Comparison of ENCODE assay signal across 13 mouse cellular contexts in genomic region chr7:63668951-63669350, GRCm38 (mm10).
A peak's percentile ranks its signal among the peaks of the same experiment; 100 is the strongest.
DNase-seq lines count a peak whose midpoint lies in the region; ATAC-seq and TF ChIP-seq lines count a peak whose summit lies in the region.
"Had no signal": no experiment of that assay in that cellular context is flagged by ENCODE, and none has a peak within 500 bp of the region (broad histone marks: within the 10 kb centered on the region; RNA-seq: fewer than 3 reads in every experiment).

No protein-coding gene starts in this region.

- H3K27ac ChIP-seq in midbrain, embryonic 13.5 days: peak overlapping the region; percentile 78
- no peak overlapping the region for H3K27ac ChIP-seq in midbrain, embryonic 10.5 days (replicated peaks)
- peak overlapping the region; percentile 67 for H3K27ac ChIP-seq in forebrain, embryonic 15.5 days (replicated peaks)
- H3K27ac ChIP-seq in left cerebral cortex, adult 2 months: peak overlapping the region; percentile 63
- no peak overlapping the region for H3K27ac ChIP-seq in lung, postnatal 0 days (ENCODE audit: low read length)
- H3K27ac ChIP-seq: heart, embryonic 15.5 days; stomach, embryonic 15.5 days had no signal

- peak overlapping the region; percentile 25 for H3K4me2 ChIP-seq in midbrain, embryonic 13.5 days (replicated peaks)
- peak overlapping the region; percentile 11; the same call in 1 of the 2 replicates for H3K4me2 ChIP-seq in forebrain, embryonic 15.5 days (replicated peaks)
- H3K4me2 ChIP-seq in lung, postnatal 0 days (replicated peaks; ENCODE audit: low read depth, low read length): no peak overlapping the region
- H3K4me2 ChIP-seq: heart, embryonic 15.5 days; stomach, embryonic 15.5 days had no signal

- DNase-seq in midbrain, embryonic 10.5 days (ENCODE audit: low spot score): no peak
- peak; percentile 42 to 63 for DNase-seq in left cerebral cortex, adult 2 months (ENCODE audit: extremely low spot score in 1 of 2, low spot score in 2 of 2)
- DNase-seq in retina, postnatal 7 days (ENCODE audit: low read depth, low spot score): peak; percentile 8
- no peak for DNase-seq in adrenal gland, postnatal 25 days
- DNase-seq in thymus, postnatal 14 days: no peak
- no peak for DNase-seq in lung, postnatal 0 days (ENCODE audit: low spot score)
- DNase-seq: cerebellum, adult 9-11 months; kidney, postnatal 14 days; lung, postnatal 4 days had no signal

- H3K36me3 ChIP-seq in midbrain, embryonic 13.5 days: no peaks in the 10 kb centered on the region
- H3K36me3 ChIP-seq in midbrain, embryonic 10.5 days: no peaks in the 10 kb centered on the region
- H3K36me3 ChIP-seq in forebrain, embryonic 15.5 days: no peaks in the 10 kb centered on the region
- no peaks in the 10 kb centered on the region for H3K36me3 ChIP-seq in lung, postnatal 0 days (ENCODE audit: insufficient read depth, low read length)
- H3K36me3 ChIP-seq: heart, embryonic 15.5 days; stomach, embryonic 15.5 days had no signal

- no peak for TF ChIP-seq EP300 in lung, postnatal 0 days (IDR thresholded peaks at IDR 0.05)

- WGBS in midbrain, embryonic 13.5 days: 70% methylated on average over 14 of the region's 14 CpGs
- 88% methylated on average over 14 of the region's 14 CpGs for WGBS in midbrain, embryonic 10.5 days
- WGBS in forebrain, embryonic 15.5 days: 56% methylated on average over 14 of the region's 14 CpGs
- 68% methylated on average over 14 of the region's 14 CpGs for WGBS in lung, postnatal 0 days

- ATAC-seq in midbrain, embryonic 13.5 days: peak; percentile 64
- peak; percentile 70 for ATAC-seq in forebrain, embryonic 15.5 days (replicated peaks)
- ATAC-seq in lung, postnatal 0 days: no peak

- no peaks in the 10 kb centered on the region for H3K9me3 ChIP-seq in midbrain, embryonic 13.5 days
- H3K9me3 ChIP-seq in midbrain, embryonic 10.5 days (replicated peaks): no peaks in the 10 kb centered on the region
- no peaks in the 10 kb centered on the region for H3K9me3 ChIP-seq in forebrain, embryonic 15.5 days
- H3K9me3 ChIP-seq in lung, postnatal 0 days (ENCODE audit: low read length): no peaks in the 10 kb centered on the region
- H3K9me3 ChIP-seq: heart, embryonic 15.5 days; stomach, embryonic 15.5 days had no signal

- TF ChIP-seq CTCF in left cerebral cortex, adult 2 months (IDR thresholded peaks at IDR 0.05): no peak
- no peak for TF ChIP-seq CTCF in lung, postnatal 0 days (IDR thresholded peaks at IDR 0.05)

- H3K9ac ChIP-seq in midbrain, embryonic 13.5 days (replicated peaks): peak overlapping the region; percentile 37; the same call in 1 of the 2 replicates
- H3K9ac ChIP-seq in forebrain, embryonic 15.5 days (replicated peaks): peak overlapping the region; percentile 26
- H3K9ac ChIP-seq in lung, postnatal 0 days (replicated peaks; ENCODE audit: low read depth): no peak overlapping the region
- H3K9ac ChIP-seq: heart, embryonic 15.5 days; stomach, embryonic 15.5 days had no signal

- peaks cover 20% of the 10 kb centered on the region for H3K4me1 ChIP-seq in midbrain, embryonic 13.5 days (replicated peaks)
- 0 out of 2 replicates have a peak, but pooled peaks cover 3% of the 10 kb centered on the region for H3K4me1 ChIP-seq in midbrain, embryonic 10.5 days
- H3K4me1 ChIP-seq in forebrain, embryonic 15.5 days: peaks cover 17% of the 10 kb centered on the region
- H3K4me1 ChIP-seq in lung, postnatal 0 days (ENCODE audit: insufficient read depth, low read depth, low read length): no peaks in the 10 kb centered on the region
- H3K4me1 ChIP-seq: heart, embryonic 15.5 days had no signal

- no peak overlapping the region for H3K4me3 ChIP-seq in midbrain, embryonic 13.5 days (replicated peaks)
- H3K4me3 ChIP-seq in midbrain, embryonic 10.5 days: no peak overlapping the region
- no peak overlapping the region for H3K4me3 ChIP-seq in forebrain, embryonic 15.5 days
- H3K4me3 ChIP-seq in left cerebral cortex, adult 2 months: no peak overlapping the region
- H3K4me3 ChIP-seq in lung, postnatal 0 days (ENCODE audit: low read depth, low read length): no peak overlapping the region
- H3K4me3 ChIP-seq: heart, embryonic 15.5 days; stomach, embryonic 15.5 days had no signal

- H3K27me3 ChIP-seq in midbrain, embryonic 13.5 days: no peaks in the 10 kb centered on the region
- no peaks in the 10 kb centered on the region for H3K27me3 ChIP-seq in midbrain, embryonic 10.5 days (ENCODE audit: low read depth, poor library complexity, severe bottlenecking)
- H3K27me3 ChIP-seq in forebrain, embryonic 15.5 days: no peaks in the 10 kb centered on the region
- no peaks in the 10 kb centered on the region for H3K27me3 ChIP-seq in lung, postnatal 0 days (replicated peaks; ENCODE audit: insufficient read depth, low read length)
- H3K27me3 ChIP-seq: heart, embryonic 15.5 days; stomach, embryonic 15.5 days had no signal

- intact Hi-C loops in left cerebral cortex, adult 2 months (cut with DNase I): loop anchor here (5.0 kb wide), 1 partner anchor 82 kb away; no protein-coding TSS in a partner anchor

Comparison
In these comparisons a context has a peak if more than half of its experiments do, and no peak if none do; other contexts are left out.
1. H3K27ac ChIP-seq: peak in midbrain, embryonic 13.5 days (single experiment), forebrain, embryonic 15.5 days (single experiment) and left cerebral cortex, adult 2 months (single experiment); none in midbrain, embryonic 10.5 days (single experiment) and lung, postnatal 0 days (single experiment).
2. DNase-seq: peak in left cerebral cortex, adult 2 months (2 of 2) and retina, postnatal 7 days (single experiment); none in midbrain, embryonic 10.5 days (single experiment), adrenal gland, postnatal 25 days (single experiment), thymus, postnatal 14 days (single experiment) and lung, postnatal 0 days (single experiment).